In the genomic region with DNA sequence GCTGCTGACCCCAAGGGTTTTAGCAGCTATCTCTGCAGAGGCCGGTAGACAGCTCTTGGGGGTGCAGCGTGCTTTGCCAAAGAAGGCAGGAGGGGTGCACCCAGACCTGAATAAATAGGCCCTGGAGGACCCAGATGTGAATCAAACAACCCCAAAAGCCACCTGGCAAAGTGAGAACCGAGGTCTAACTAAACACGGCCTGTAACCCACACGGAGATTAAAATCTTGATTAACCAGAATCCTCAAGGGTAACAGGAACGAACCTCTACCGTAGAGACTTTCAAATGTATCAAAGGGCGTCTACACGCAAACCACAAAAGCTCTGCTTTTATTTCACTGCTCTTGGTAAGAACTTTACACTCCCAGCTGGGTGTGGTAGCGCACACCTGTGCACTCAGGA, we compare ENCODE assay signal across 13 mouse cellular contexts.
"Had no signal": no experiment of that assay in that cellular context is flagged by ENCODE, and none has a peak within 500 bp of the region (broad histone marks: within the 10 kb centered on the region; RNA-seq: fewer than 3 reads in every experiment).

No protein-coding gene starts in this region.

- H3K27me3 ChIP-seq: kidney, embryonic 15.5 days; liver, embryonic 15.5 days had no signal

- H3K9me3 ChIP-seq: kidney, embryonic 15.5 days; limb, embryonic 10.5 days; liver, embryonic 15.5 days; midbrain, embryonic 10.5 days; midbrain, embryonic 15.5 days had no signal

- DNase-seq: kidney, adult 18-20 months; kidney, postnatal 14 days; lung, adult 2 months; lung, postnatal 10 days; lung, postnatal 4 days; right cerebral cortex, postnatal 14 days had no signal

- H3K36me3 ChIP-seq: kidney, embryonic 15.5 days; limb, embryonic 10.5 days; liver, embryonic 15.5 days; midbrain, embryonic 10.5 days; midbrain, embryonic 15.5 days had no signal

- H3K4me3 ChIP-seq: kidney, embryonic 15.5 days; left cerebral cortex, adult 2 months; limb, embryonic 10.5 days; liver, embryonic 15.5 days; midbrain, embryonic 10.5 days; midbrain, embryonic 15.5 days had no signal

- H3K27ac ChIP-seq: kidney, embryonic 15.5 days; left cerebral cortex, adult 2 months; limb, embryonic 10.5 days; liver, embryonic 15.5 days; midbrain, embryonic 10.5 days; midbrain, embryonic 15.5 days had no signal

- H3K9ac ChIP-seq: kidney, embryonic 15.5 days; liver, embryonic 15.5 days; midbrain, embryonic 15.5 days had no signal

- ATAC-seq: midbrain, embryonic 15.5 days had no signal

- H3K4me2 ChIP-seq: kidney, embryonic 15.5 days; liver, embryonic 11.5 days; liver, embryonic 15.5 days; midbrain, embryonic 15.5 days had no signal

- H3K4me1 ChIP-seq: kidney, embryonic 15.5 days; limb, embryonic 10.5 days; liver, embryonic 15.5 days; midbrain, embryonic 10.5 days; midbrain, embryonic 15.5 days had no signal
